Mouse (Mus musculus): Measurements from ENCODE around the gene 6430571L13Rik. TPM values are rescaled to one million over a fixed set of nuclear protein-coding genes. Genes with fewer than 3 reads are reported as not detected.
"Not testable (repeated sequence)": the region's sequence is repeated elsewhere in the genome, so short reads cannot be mapped to it uniquely, and the experiment has no call there.

6430571L13Rik gene
- polyA plus RNA-seq, 2 experiments = 0.07 TPM; not detected in 1

DNA sequence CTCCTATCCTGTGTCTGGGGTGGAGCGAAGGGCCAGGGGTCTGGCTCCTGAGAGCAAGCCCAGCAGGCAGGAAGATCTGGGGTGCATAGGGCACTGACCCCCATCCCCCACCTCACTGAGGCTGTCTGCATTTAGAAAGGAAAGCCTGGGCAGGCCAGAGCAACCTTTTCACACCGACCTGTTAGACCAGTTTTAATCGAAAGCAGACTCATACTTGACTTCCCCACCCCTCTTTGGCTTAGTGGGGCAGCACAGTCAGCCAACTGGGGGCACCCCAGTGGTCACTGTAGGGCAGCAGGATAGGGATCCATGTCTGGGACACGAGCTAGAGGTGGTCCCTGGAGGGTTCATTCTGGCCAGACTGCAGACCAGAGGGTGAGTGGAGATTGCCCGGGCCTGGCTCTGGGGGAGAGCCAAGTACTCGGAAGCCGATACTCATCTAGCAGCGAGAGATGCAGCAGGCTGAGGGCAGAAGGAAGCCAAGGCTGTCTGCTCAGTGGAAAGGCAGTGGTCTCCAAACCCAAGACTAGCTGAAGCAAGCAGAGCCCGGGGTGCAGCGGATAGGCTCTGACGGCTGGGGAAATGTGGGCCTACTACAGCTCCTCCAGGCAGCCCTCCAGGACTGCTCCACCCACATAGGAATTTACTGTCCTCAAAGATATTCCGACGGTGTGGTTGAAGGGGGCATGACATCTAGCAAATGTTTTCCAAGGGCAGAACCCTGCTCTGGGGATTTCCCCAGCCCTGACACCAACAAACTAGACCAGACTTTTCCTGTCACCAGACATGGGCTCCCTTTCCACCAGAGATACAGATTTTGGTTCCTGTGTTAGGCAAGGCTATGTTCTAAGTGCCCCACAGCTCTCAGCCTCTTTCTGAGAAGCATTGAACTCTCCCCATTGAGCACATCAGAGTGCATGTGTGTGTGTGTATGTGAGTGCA, 34.5 kb upstream of the 6430571L13Rik start:
- DNase-seq (ENCODE audit: low read depth in 3 of 3, low spot score in 3 of 3) = no peak
- 69% methylated on average over 13 of the region's 13 CpGs for WGBS (ENCODE audit: insufficient replicate concordance)
- H3K36me3 ChIP-seq (replicated peaks; ENCODE audit: control insufficient read depth, insufficient read depth, low read depth) = peaks cover 13% of the 10 kb centered on the region
- H3K4me2 ChIP-seq (ENCODE audit: low read depth) = no peak overlapping the region
- H3K27me3 ChIP-seq (ENCODE audit: control insufficient read depth, insufficient read depth, low read length) = no peaks in the 10 kb centered on the region
- H3K9me3 ChIP-seq (ENCODE audit: control insufficient read depth, low read length) = no peaks in the 10 kb centered on the region
- TF ChIP-seq EP300 (IDR thresholded peaks at IDR 0.05; ENCODE audit: low read depth) (no peak), CTCF (IDR thresholded peaks at IDR 0.05; ENCODE audit: low read depth) (no peak)
- no peak overlapping the region for H3K9ac ChIP-seq (replicated peaks)
- no peak for ATAC-seq (ENCODE audit: insufficient read depth)
- no peak overlapping the region for H3K4me3 ChIP-seq (ENCODE audit: insufficient read depth in 1 of 2, low read depth in 2 of 2, low read length in 2 of 2)
- H3K4me1 ChIP-seq (replicated peaks; ENCODE audit: control insufficient read depth in 2 of 2, insufficient read depth in 2 of 2, low read length in 1 of 2) = peaks cover 31 to 69% of the 10 kb centered on the region in 2 experiments
- no peak overlapping the region for H3K27ac ChIP-seq

DNA sequence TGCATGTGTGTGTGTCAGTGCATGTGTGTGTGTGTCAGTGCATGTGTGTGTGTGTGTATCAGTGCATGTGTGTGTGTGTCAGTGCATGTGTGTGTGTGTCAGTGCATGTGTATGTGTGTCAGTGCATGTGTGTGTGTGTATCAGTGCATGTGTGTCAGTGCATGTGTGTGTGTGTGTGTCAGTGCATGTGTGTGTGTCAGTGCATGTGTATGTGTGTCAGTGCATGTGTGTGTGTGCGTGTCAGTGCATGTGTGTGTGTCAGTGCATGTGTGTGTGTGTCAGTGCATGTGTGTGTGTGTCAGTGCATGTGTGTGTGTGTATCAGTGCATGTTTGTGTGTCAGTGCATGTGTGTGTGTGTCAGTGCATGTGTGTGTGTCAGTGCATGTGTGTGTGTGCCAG, 33.7 kb upstream of the 6430571L13Rik start:
- WGBS (ENCODE audit: insufficient replicate concordance) = 100% methylated on average over 1 of the region's 1 CpGs
- not testable (repeated sequence) for H3K36me3 ChIP-seq (replicated peaks; ENCODE audit: control insufficient read depth, insufficient read depth, low read depth)

GRCm38 (mm10) chr9:107307099-107307872, 33.1 kb upstream of the 6430571L13Rik start:
- DNase-seq (ENCODE audit: low read depth in 3 of 3, low spot score in 3 of 3) (peak in 2 of 3 experiments; percentile 46 to 73), ATAC-seq (ENCODE audit: insufficient read depth) (peak; percentile 87)
- Histone ChIP-seq H3K27me3 (ENCODE audit: control insufficient read depth, insufficient read depth, low read length) (no peaks in the 10 kb centered on the region), H3K27ac (peak overlapping the region; percentile 46), H3K36me3 (replicated peaks; ENCODE audit: control insufficient read depth, insufficient read depth, low read depth) (peaks cover under 1% of the 10 kb centered on the region), H3K9ac (replicated peaks) (peak overlapping the region; percentile 21), H3K4me3 (ENCODE audit: insufficient read depth in 1 of 2, low read depth in 2 of 2, low read length in 2 of 2) (no peak overlapping the region), H3K4me2 (ENCODE audit: low read depth) (peak overlapping the region; percentile 40), H3K4me1 (replicated peaks; ENCODE audit: control insufficient read depth in 2 of 2, insufficient read depth in 2 of 2, low read length in 1 of 2) (peaks cover 27 to 61% of the 10 kb centered on the region in 2 experiments), H3K9me3 (ENCODE audit: control insufficient read depth, low read length) (no peaks in the 10 kb centered on the region)
- 31% methylated on average over 11 of the region's 11 CpGs for WGBS (ENCODE audit: insufficient replicate concordance)
- TF ChIP-seq EP300 (IDR thresholded peaks at IDR 0.05; ENCODE audit: low read depth) = peak; percentile 33; the same call in 1 of the 2 replicates
- no peak for TF ChIP-seq CTCF (IDR thresholded peaks at IDR 0.05; ENCODE audit: low read depth)

More for the DNA sequence above, 33.7 kb upstream of the 6430571L13Rik start:
- ATAC-seq (ENCODE audit: insufficient read depth); H3K4me2 ChIP-seq (ENCODE audit: low read depth); H3K4me3 ChIP-seq (ENCODE audit: insufficient read depth in 1 of 2, low read depth in 2 of 2, low read length in 2 of 2); H3K9ac ChIP-seq (replicated peaks); H3K9me3 ChIP-seq (ENCODE audit: control insufficient read depth, low read length); H3K27ac ChIP-seq; H3K27me3 ChIP-seq (ENCODE audit: control insufficient read depth, insufficient read depth, low read length); DNase-seq (ENCODE audit: low read depth in 3 of 3, low spot score in 3 of 3): not testable (repeated sequence)
- H3K4me1 ChIP-seq (replicated peaks; ENCODE audit: control insufficient read depth in 2 of 2, insufficient read depth in 2 of 2, low read length in 1 of 2) = peaks cover 30 to 64% of the 10 kb centered on the region in 2 experiments

- H3K27ac ChIP-seq = peak overlapping the region; percentile 5; the same call in 1 of the 2 replicates
- ATAC-seq (ENCODE audit: insufficient read depth) (peak; percentile 17; the same call in 1 of the 2 replicates), DNase-seq (ENCODE audit: low read depth in 3 of 3, low spot score in 3 of 3) (no peak)
- no peak for TF ChIP-seq EP300 (IDR thresholded peaks at IDR 0.05; ENCODE audit: low read depth)
- no peak for TF ChIP-seq CTCF (IDR thresholded peaks at IDR 0.05; ENCODE audit: low read depth)
- H3K9ac ChIP-seq (replicated peaks) = peak overlapping the region; percentile 21; the same call in 1 of the 2 replicates
- H3K9me3 ChIP-seq (ENCODE audit: control insufficient read depth, low read length) = no peaks in the 10 kb centered on the region
- 32% methylated on average over 12 of the region's 12 CpGs for WGBS (ENCODE audit: insufficient replicate concordance)
- peaks cover 31 to 62% of the 10 kb centered on the region in 2 experiments for H3K4me1 ChIP-seq (replicated peaks; ENCODE audit: control insufficient read depth in 2 of 2, insufficient read depth in 2 of 2, low read length in 1 of 2)
- H3K27me3 ChIP-seq (ENCODE audit: control insufficient read depth, insufficient read depth, low read length) = no peaks in the 10 kb centered on the region
- no peak overlapping the region for H3K4me3 ChIP-seq (ENCODE audit: insufficient read depth in 1 of 2, low read depth in 2 of 2, low read length in 2 of 2)
- no peaks in the 10 kb centered on the region for H3K36me3 ChIP-seq (replicated peaks; ENCODE audit: control insufficient read depth, insufficient read depth, low read depth)
- H3K4me2 ChIP-seq (ENCODE audit: low read depth) = peak overlapping the region; percentile 40
These were observed 32.5 kb upstream of the 6430571L13Rik start for GRCm38 (mm10) chr9:107307886-107308285.

Measured in liver, embryonic 14.5 days (tissue).